Mouse (Mus musculus): ENCODE results near the gene 9130213A22Rik. TPM values are rescaled to one million over a fixed set of nuclear protein-coding genes. Genes with fewer than 3 reads are reported as not detected.

9130213A22Rik gene
- 0.57 TPM for polyA plus RNA-seq (2014; fragmentation: Illumina TruSeq; extraction: RNeasy Lipid Tissue Mini Kit (QIAGEN cat#74804); ENCODE audit: low read depth, low replicate concordance)

GRCm38 (mm10) chr11:69122336-69122951, at the start of gene 9130213A22Rik:
Gene 9130213A22Rik (minus strand): TSS chr11:69122589.

DNA sequence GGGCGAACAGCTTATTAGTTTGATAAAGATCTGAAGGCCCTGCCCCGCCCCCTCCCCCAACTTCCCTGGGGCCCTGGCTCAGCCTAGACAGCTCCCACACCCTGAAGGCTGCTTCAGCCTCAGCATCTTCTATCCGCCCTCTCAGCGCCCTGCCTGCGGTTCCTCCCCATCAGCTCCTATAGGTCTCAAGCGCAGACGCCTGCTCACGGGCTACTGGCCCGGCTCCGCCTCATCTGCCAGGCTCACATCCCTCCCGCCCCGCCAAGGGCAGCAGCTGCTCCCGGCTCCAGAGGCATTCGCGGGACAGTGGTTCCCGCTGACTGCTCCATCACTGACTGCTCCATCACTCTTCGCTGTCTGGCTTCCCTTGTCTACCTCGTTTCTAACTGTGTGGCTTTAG, 34.4 kb upstream of the 9130213A22Rik start, which contains the start of gene Alox12b:
Gene Alox12b (plus strand): TSS at position 190 of the 400 bp plus-strand sequence.

GRCm38 (mm10) chr11:69125852-69125918, 3.3 kb upstream of the 9130213A22Rik start, which contains the start of gene Aloxe3:
Gene Aloxe3 (plus strand): TSS chr11:69125896.

GRCm38 (mm10) chr11:69120221-69121000, 2.0 kb downstream of the 9130213A22Rik start, which contains the start of gene Hes7:
Gene Hes7 (plus strand): TSS chr11:69120404.

GRCm38 (mm10) chr11:69094697-69095429, 27.5 kb downstream of the 9130213A22Rik start, which contains the start of gene Per1:
Gene Per1 (plus strand): TSS chr11:69095217.

GRCm38 (mm10) chr11:69088103-69088855, 34.1 kb downstream of the 9130213A22Rik start, which contains the start of gene Vamp2:
Gene Vamp2 (plus strand): TSS chr11:69088490.

GRCm38 (mm10) chr11:69070590-69071222, 51.7 kb downstream of the 9130213A22Rik start, which contains the start of gene Tmem107:
Gene Tmem107 (plus strand): TSS chr11:69070806.

Other genes with a start within 250 kb of the 9130213A22Rik start
- gene Rnf222, start 234.0 kb downstream of the 9130213A22Rik start, polyA plus RNA-seq (2014; fragmentation: Illumina TruSeq; extraction: RNeasy Lipid Tissue Mini Kit (QIAGEN cat#74804); ENCODE audit: low read depth, low replicate concordance): 0.14 TPM
- 2,612 TPM for gene Rpl26, start 221.0 kb downstream of the 9130213A22Rik start, polyA plus RNA-seq (2014; fragmentation: Illumina TruSeq; extraction: RNeasy Lipid Tissue Mini Kit (QIAGEN cat#74804); ENCODE audit: low read depth, low replicate concordance)
- gene Odf4, start 195.5 kb downstream of the 9130213A22Rik start, polyA plus RNA-seq (2014; fragmentation: Illumina TruSeq; extraction: RNeasy Lipid Tissue Mini Kit (QIAGEN cat#74804); ENCODE audit: low read depth, low replicate concordance): 8.8 TPM
- gene Arhgef15, start 165.1 kb downstream of the 9130213A22Rik start, polyA plus RNA-seq (2014; fragmentation: Illumina TruSeq; extraction: RNeasy Lipid Tissue Mini Kit (QIAGEN cat#74804); ENCODE audit: low read depth, low replicate concordance): 9.2 TPM
- 38.0 TPM for gene Slc25a35, start 154.5 kb downstream of the 9130213A22Rik start, polyA plus RNA-seq (2014; fragmentation: Illumina TruSeq; extraction: RNeasy Lipid Tissue Mini Kit (QIAGEN cat#74804); ENCODE audit: low read depth, low replicate concordance)
- 37.9 TPM for gene Rangrf, start 147.4 kb downstream of the 9130213A22Rik start, polyA plus RNA-seq (2014; fragmentation: Illumina TruSeq; extraction: RNeasy Lipid Tissue Mini Kit (QIAGEN cat#74804); ENCODE audit: low read depth, low replicate concordance)
- 11.8 TPM for gene Pfas, start 114.1 kb downstream of the 9130213A22Rik start, polyA plus RNA-seq (2014; fragmentation: Illumina TruSeq; extraction: RNeasy Lipid Tissue Mini Kit (QIAGEN cat#74804); ENCODE audit: low read depth, low replicate concordance)
- gene Ctc1, start 106.7 kb downstream of the 9130213A22Rik start, polyA plus RNA-seq (2014; fragmentation: Illumina TruSeq; extraction: RNeasy Lipid Tissue Mini Kit (QIAGEN cat#74804); ENCODE audit: low read depth, low replicate concordance): 32.2 TPM
- gene Aurkb, start 76.9 kb downstream of the 9130213A22Rik start, polyA plus RNA-seq (2014; fragmentation: Illumina TruSeq; extraction: RNeasy Lipid Tissue Mini Kit (QIAGEN cat#74804); ENCODE audit: low read depth, low replicate concordance): 3.3 TPM
- 19.3 TPM for gene Borcs6, start 62.9 kb downstream of the 9130213A22Rik start, polyA plus RNA-seq (2014; fragmentation: Illumina TruSeq; extraction: RNeasy Lipid Tissue Mini Kit (QIAGEN cat#74804); ENCODE audit: low read depth, low replicate concordance)
- gene Tmem107, start 51.8 kb downstream of the 9130213A22Rik start, polyA plus RNA-seq (2014; fragmentation: Illumina TruSeq; extraction: RNeasy Lipid Tissue Mini Kit (QIAGEN cat#74804); ENCODE audit: low read depth, low replicate concordance): 20.0 TPM
- gene Vamp2, start 34.1 kb downstream of the 9130213A22Rik start, polyA plus RNA-seq (2014; fragmentation: Illumina TruSeq; extraction: RNeasy Lipid Tissue Mini Kit (QIAGEN cat#74804); ENCODE audit: low read depth, low replicate concordance): 167 TPM
- gene Per1, start 27.4 kb downstream of the 9130213A22Rik start, polyA plus RNA-seq (2014; fragmentation: Illumina TruSeq; extraction: RNeasy Lipid Tissue Mini Kit (QIAGEN cat#74804); ENCODE audit: low read depth, low replicate concordance): 31.8 TPM
- not detected for gene Hes7, start 2.2 kb downstream of the 9130213A22Rik start, polyA plus RNA-seq (2014; fragmentation: Illumina TruSeq; extraction: RNeasy Lipid Tissue Mini Kit (QIAGEN cat#74804); ENCODE audit: low read depth, low replicate concordance)
- 1.3 TPM for gene Aloxe3, start 3.3 kb upstream of the 9130213A22Rik start, polyA plus RNA-seq (2014; fragmentation: Illumina TruSeq; extraction: RNeasy Lipid Tissue Mini Kit (QIAGEN cat#74804); ENCODE audit: low read depth, low replicate concordance)
- not detected for gene Alox12b, start 34.4 kb upstream of the 9130213A22Rik start, polyA plus RNA-seq (2014; fragmentation: Illumina TruSeq; extraction: RNeasy Lipid Tissue Mini Kit (QIAGEN cat#74804); ENCODE audit: low read depth, low replicate concordance)
- not detected for gene Alox8, start 75.3 kb upstream of the 9130213A22Rik start, polyA plus RNA-seq (2014; fragmentation: Illumina TruSeq; extraction: RNeasy Lipid Tissue Mini Kit (QIAGEN cat#74804); ENCODE audit: low read depth, low replicate concordance)
- gene Gucy2e, start 114.4 kb upstream of the 9130213A22Rik start, polyA plus RNA-seq (2014; fragmentation: Illumina TruSeq; extraction: RNeasy Lipid Tissue Mini Kit (QIAGEN cat#74804); ENCODE audit: low read depth, low replicate concordance): 0.05 TPM
- gene Cntrob, start 201.2 kb upstream of the 9130213A22Rik start, polyA plus RNA-seq (2014; fragmentation: Illumina TruSeq; extraction: RNeasy Lipid Tissue Mini Kit (QIAGEN cat#74804); ENCODE audit: low read depth, low replicate concordance): 8.9 TPM
- gene Trappc1, start 201.4 kb upstream of the 9130213A22Rik start, polyA plus RNA-seq (2014; fragmentation: Illumina TruSeq; extraction: RNeasy Lipid Tissue Mini Kit (QIAGEN cat#74804); ENCODE audit: low read depth, low replicate concordance): 90.6 TPM
- gene Kcnab3, start 203.7 kb upstream of the 9130213A22Rik start, polyA plus RNA-seq (2014; fragmentation: Illumina TruSeq; extraction: RNeasy Lipid Tissue Mini Kit (QIAGEN cat#74804); ENCODE audit: low read depth, low replicate concordance): 1.1 TPM
- 1.6 TPM for gene Rnf227, start 217.9 kb upstream of the 9130213A22Rik start, polyA plus RNA-seq (2014; fragmentation: Illumina TruSeq; extraction: RNeasy Lipid Tissue Mini Kit (QIAGEN cat#74804); ENCODE audit: low read depth, low replicate concordance)
- gene Chd3, start 246.8 kb upstream of the 9130213A22Rik start, polyA plus RNA-seq (2014; fragmentation: Illumina TruSeq; extraction: RNeasy Lipid Tissue Mini Kit (QIAGEN cat#74804); ENCODE audit: low read depth, low replicate concordance): 88.6 TPM

All from adipose tissue, adult 10 weeks (tissue).